Mouse (Mus musculus) erythroid progenitor cell, adult 5-6 weeks (primary cell): ENCODE measurements around the gene Ttll1. TPM values are rescaled to one million over a fixed set of nuclear protein-coding genes. Genes with fewer than 3 reads are reported as not detected.
A peak's percentile ranks its signal among the peaks of the same experiment; 100 is the strongest.

Experiments used
- ATAC-seq: replicated peaks from 2 replicates; pipeline ENCODE4 v1.8.0; 2016; ENCODE audit warnings: moderate number of reproducible peaks, mild to moderate bottlenecking, moderate TSS enrichment, inconsistent platforms; ENCODE audit not compliant: poor library complexity, low FRiP score, severe bottlenecking
- total RNA-seq, 2 experiments: library from RNA; stranded (forward) in 1 of 2; stranded (reverse) in 1 of 2; fragments of 150-400 nt in 1 of 2; fragments of 186-747, 209-891 nt in 1 of 2; gene quantifications; 2 replicates each; pipeline versions ENCODE4 v1.2.3 to v1.2.4; 2015 to 2017; ENCODE audit warnings: low replicate concordance in 2 of 2

The Ttll1 gene
- total RNA-seq (2015; ENCODE audit: low replicate concordance) (4.3 and 7.1 TPM in 2 replicates), total RNA-seq (2017; ENCODE audit: low replicate concordance) (0.45 and 2.8 TPM in 2 replicates)

DNA sequence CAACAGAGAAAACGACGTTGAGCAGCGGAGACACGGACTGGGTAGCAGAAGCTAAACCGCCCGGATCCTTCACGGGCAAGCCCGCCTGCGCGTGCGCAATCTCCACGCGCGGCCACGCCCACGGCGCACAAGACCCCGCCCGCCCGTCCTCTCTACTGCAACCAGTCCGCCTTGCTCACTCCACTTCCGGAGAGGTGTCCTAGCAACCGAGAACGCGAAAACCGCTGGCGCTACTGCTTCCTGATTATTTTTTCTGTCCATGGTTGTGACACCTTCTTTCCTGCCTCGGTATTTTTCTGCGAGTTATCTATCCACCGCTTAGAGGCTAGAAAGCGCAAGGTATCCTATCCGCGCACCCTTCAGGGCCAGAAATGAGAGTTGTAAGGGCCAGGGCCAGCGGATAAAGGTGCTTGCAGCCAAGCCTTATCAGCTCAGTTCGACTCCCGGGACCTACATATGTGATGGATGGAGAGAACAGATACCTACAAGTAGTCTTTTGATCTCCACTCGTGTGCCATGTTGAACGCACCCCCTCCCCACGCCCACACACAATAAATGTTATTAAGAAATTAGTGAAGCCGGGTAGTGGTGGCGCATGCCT, at the start of gene Ttll1:
Gene Ttll1 (minus strand): TSS at position 89 of the 601 bp plus-strand sequence.
- ATAC-seq = peak; percentile 99

DNA sequence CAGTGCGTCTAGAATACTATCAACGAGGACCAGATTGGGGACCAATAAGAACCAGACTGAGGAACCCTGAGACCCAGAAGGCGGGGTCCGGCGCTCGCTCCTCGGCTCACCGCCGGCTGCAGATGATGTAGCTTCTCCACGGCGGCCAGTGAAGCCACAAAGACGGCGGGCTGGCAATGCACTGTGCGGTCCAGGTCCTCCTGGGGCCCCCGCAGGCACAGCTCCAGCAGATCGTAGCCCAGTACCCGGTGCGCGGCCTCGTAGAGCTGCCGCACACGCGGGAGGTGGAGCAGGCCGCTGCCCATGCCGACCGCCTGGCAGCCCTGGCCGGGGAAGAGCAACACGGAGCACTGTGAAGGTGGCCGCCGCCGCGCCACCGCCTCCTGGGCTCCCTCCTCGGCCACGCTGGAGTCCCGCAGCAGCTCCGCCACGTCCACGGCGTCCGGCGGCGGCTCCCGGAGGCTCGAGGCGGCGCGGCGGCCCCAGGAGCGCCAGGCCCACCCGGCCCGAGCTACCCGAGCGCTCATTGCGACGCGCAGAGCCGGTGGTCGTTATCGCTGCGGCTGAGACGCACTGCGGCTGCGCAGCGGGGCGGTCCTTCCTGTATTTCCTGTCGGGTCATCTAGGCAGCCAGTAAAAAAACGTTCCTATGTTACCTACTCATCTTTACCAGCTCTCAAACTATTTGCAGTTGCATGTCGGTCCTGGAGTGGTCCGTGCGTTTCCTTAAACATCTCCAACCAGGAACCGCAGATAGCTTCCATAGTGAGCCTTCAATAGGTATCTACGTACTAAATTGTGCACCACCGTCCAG, 44.7 kb upstream of the Ttll1 start:
- peak; percentile 95 for ATAC-seq

DNA sequence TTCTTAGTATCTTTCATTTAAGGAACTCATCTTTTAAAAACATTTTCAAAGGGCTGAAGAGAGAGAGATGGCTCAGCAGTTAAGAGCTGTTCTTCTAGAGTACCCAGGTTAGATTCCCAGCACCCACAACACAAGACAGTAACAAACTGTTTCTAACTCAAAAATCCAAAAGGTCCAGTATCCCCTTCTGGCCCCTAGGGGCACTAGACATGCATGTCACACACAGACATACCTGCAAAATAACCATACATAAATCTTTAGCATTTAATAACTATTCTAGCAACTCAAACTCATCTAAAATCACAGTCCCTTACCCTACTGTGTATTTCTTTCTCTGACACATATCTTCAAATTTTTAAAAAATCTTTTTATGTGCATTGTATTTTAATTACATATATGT, 43.1 kb upstream of the Ttll1 start:
- ATAC-seq = no peak

DNA sequence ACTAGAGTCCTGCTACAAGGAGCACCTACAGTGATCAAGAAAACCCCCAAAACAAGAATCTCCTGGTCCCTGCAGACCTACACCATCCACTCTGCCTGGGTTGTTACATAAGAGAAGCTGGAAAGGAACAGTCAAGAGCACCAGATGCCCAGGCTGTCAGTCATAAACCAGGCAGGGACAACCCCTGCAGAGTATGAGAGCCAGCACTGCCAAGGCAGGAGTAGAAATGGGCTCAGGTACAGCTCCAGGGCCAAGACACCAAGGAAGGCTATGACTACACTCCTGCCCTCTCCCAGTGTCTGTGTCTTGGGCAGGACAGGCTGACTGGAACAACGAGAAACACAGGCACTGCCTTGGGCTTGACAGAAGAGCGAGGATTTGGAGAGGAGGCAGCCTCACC, 39.4 kb upstream of the Ttll1 start:
- no peak for ATAC-seq

DNA sequence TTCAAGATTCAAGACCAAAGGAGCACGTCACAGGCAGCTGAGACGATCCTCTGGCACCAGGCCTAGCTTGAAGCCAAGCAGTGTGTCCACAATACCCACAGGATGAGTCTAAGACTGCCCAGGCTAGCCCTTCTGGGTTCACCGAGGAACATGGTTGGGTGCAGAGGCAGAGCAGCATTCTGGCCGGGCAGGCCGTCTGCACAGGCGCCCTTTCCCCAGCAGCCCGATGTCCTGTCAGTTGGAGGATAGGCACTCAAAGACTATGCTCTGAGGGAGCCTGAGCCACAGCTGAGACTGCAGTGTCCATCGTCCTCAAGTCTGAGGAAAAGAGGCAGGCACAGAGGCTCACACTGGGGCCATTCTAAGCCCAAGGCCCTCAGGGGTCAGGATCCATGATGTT, 36.5 kb upstream of the Ttll1 start:
- no peak for ATAC-seq

DNA sequence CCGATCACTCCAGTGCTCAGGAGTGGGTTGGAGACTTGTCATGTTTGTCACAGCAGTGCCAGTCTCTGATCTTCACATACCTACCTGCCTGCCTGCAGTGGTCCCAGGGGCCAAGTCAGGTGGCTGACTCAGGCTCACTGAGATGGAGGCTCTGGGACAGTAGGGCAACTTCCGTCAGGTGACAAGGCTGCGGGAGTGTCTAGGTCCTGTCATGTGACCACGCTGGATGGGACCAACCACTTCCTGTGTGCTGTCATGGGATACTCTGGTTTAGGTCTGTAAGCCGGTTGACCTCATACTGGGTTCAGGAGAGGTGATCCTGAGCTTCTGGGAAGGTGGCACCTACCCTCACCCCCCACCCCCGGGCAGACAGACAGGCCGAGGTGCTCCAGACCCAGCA, 35.3 kb upstream of the Ttll1 start:
- ATAC-seq = no peak

DNA sequence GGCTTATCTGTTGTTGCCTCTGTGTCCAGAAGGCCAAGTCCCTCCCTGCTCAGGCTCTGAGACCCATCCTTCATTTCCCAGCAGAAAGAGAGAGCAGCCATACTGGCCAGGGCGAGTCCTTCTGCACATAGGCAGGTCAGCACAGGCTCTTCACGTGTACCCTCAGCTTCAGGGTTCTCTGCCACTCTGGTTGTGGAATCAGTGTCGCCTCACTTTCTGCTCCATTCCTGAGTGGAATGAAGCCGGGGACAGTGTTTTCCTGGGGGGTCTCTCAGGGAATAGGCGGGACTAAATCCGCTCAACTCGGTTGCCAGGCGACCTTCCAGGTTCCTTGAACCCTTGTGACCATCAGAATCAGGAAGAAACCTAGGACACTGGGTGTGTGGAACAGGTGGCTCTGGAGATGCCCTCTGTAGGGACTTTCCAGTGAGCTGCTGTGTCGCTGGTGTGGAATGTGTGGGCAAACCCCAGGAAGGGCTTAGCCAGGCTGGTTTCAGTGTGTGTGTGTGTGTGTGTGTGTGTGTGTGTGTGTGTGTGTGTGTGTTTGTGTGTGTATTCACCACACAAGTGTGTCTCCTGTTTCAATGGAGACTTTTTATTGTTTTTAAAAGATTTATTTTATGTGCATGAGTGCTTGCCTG, 31.1 kb upstream of the Ttll1 start:
- ATAC-seq = no peak

DNA sequence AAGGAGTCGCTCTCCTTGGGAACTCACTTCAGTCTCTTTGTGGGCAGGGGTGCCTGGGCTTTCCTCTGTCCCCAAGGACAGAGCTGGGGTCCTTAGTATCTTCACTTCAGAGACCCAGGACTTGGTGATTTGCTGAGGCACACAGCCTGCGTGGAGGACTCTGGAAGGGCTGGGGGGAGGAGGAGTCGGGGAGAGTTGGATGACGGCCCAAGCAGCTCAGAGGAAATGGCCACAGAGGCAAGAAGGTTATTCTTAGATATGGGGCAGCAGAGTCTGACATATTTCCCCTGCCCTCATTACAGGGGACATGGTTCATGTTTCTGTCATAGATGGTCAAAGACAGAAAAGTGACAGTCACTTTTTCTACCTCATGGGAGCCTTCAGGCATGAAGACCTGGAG, 29.2 kb upstream of the Ttll1 start:
- ATAC-seq = no peak

DNA sequence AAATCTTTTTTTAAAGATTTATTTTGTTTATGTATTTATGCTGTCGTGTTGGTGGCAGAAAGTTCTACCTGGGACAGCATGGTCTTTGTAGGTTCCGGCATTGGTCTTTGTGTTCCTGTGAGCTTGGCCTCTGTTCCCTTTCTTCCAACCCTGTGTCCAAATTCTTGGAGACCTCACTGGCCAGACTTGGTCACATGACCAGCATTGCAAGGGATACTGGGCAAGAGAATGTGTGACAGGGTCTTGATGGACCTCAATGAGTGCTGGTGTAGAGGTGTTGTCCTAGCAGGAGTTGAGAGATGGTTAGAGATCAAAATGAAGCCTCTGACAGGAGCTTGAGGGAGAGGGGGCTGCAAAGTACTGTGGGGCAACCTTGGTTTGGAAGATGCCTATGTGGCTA, 28.2 kb upstream of the Ttll1 start:
- ATAC-seq = no peak

DNA sequence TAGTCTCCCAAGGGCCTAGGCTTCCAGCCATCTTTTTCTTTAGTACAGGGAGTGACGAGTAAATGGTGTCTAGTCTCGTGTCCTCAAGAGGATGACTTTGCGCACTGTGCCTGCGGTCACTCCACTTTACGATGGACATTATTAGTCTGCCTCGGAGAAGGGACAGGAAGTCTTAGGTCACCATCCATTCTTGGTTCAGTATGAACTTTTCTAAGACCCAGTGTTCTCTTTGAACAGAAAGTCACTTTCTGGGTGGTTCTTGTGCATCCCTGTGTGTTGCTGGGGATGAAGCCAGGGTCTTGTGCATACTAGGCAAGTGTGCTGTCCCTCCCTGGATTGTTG, 25.2 kb upstream of the Ttll1 start:
- ATAC-seq = no peak

DNA sequence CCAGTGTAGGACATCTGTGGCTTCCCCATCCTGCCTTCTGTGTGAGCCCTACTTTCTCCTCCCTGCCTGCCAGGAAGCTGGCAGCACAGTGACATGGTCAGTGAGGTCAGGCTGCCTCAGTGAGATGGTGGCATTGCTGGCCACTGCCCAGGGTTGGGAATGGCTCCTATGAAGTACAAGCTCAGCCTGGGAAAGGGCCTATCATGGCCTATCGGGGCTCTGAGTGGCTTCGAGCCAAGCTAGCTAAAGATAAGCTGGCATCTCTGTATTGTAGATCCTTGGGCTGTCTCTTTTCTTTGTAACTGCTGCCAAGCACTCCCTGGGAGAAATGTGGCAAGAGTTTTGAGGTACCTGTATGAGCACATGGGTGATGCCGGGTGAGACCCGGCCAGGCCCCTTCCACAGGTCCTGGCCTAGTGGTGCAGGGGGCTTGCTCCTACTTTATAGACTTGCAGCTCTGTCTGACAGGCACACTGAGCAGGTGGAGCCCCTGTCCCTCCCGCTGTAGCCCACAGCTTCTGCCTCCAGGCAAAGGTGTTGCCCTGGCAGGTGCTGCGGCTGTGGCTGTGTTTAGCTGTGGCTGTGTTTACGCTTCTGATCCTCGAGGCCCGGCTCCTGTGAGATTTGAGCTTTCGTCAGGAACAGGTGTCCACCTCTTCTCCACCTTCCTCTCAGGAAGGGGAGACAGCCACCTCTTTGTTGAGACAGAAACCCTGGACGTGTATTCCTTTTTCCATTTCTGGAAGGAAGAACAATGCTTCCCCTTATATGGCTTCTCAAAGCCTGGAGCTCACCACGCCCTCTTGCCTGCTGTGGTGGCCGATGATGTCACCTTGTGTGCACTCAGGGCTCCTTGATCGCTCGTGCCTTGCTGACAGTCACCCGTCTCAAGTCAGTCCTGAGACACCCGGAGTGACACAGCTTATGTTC, 24.5 kb upstream of the Ttll1 start:
- ATAC-seq = no peak

DNA sequence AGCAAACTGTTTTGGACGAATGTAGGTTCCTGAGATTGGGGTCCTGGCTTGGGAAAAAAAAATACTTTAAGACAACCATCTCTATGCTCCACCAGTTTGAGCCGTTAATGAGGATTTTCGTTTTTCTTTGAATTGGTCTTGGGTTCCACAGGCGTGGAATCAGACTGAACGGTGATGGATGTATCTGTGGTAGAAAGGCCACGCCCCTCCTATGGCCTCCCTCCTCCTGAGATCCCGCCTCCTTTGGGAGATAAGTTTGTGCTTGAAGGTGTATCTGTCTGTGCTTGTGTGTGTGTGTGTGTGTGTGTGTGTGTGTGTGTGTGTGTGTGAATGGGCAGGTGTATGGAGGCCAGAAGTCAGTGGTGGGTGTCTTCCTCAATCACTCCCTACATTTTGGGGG, 21.9 kb upstream of the Ttll1 start:
- ATAC-seq = no peak

DNA sequence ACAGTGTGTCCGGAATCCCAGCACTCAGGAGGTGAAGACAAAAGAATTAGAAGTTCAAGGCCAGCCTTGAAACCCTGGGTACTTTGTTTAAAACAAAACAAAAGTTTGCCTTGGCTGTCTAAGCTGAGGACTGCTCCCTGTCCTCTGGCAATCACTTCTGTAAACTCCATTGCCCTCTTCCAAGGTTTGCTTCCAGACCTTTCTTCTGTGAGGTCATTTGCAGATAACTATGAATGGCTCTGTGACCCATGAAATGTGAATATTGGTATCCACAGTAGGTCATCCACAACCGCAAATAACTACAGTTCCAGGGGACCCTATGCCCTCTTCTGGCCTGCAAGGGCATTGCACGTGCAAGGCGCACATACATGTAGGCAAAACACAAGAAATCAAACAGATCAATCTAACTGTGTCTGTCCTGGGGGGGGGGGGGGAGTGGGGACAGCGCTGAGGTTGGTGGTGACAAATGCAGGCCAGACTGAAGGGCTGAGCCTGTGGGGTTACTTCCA, 21.3 kb upstream of the Ttll1 start:
- no peak for ATAC-seq

DNA sequence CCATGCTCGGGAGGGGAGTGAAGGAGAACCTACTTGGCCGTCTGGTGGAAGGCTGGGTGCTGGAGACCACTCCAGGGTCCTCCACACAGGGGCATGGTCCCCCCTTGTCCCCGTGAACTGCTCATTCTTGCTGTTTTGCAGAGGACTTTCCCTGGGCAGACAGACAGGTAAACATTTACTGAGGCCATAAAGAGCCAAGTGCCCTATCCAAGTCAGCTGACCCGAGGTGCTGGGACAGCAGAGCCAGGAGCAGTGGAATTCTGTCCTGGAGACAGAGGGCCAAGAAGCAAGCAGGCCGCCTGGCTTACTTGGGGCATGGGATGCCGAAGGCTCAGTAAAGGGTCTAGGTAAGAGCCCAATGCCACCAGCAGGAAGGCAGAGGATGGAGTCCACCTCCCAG, 20.0 kb upstream of the Ttll1 start:
- ATAC-seq = no peak

DNA sequence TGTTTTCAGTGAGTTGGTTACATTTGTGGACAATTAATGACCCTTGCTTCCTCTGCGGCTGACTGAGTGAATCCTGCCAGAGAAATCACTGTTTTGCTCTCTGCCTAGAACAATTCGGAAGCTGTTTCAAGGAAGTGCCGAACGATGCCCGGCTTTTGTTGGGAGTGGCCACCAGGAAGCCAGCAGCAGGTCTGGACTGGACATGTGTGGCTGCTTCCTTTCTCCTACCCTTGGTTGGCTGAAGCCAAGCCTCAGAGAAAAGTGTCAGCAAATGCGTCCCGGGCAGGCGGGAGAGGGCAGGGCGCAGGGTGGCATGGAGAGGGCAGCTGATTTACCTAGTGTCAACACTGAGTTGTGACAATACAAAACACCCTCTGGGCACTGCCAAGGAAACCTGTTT, 19.5 kb upstream of the Ttll1 start:
- no peak for ATAC-seq

DNA sequence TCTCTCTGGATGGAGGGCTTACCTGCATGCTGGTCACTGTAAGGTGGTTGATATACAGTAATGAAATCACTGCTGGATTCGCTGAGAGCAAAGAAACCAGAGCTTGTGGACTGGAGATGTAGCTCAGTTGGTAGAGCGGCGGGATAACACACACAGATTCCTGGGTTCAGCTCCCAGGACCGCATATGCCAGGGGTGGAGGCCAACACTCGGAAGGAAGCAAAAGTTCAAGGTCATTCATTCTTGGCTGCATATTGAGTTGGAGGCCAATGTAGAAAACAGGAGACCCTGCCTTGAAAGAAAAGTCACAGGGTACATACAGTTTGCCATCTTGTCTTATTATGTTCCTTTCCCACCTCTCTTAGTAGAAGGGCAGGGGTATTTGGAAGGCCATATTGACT, 19.1 kb upstream of the Ttll1 start:
- no peak for ATAC-seq

DNA sequence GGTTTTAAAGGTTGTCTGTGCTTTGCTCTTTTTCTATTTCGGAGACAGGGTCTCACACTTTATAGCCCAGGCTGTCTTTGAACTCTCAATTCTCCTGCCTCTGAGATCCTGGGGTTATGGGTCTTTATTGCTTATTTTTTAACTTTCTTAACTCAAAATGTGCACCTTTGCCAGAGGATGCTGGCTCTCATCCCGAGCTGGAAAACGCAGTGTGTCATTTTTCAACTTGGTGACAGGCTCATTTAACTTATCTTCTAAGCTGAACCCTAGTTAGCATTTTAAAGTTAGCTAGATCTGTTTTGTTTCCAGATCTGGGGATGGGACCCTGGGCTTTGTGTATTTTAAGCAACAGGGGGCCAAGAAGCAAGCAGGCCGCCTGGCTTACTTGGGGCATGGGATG, 18.2 kb upstream of the Ttll1 start:
- no peak for ATAC-seq

DNA sequence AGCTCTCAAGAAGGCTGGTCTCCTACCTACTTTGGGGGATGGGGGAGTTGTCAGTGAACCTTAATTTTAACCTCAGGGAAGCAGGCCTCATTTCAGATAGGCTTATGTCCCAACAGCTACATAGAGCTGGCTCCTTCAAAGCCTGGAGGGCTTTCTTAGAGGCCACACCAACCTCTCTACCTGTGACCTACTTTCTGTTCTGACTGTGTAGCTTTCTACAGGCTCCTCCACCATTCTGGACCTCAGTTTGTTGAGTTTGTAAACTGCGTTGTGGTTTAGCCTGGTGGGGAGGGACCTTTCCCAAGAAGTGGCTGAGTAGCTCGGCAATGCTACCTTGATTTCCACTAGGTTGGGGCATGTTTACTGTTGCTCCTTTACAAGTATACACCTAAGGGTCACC, 17.1 kb upstream of the Ttll1 start:
- ATAC-seq = no peak

DNA sequence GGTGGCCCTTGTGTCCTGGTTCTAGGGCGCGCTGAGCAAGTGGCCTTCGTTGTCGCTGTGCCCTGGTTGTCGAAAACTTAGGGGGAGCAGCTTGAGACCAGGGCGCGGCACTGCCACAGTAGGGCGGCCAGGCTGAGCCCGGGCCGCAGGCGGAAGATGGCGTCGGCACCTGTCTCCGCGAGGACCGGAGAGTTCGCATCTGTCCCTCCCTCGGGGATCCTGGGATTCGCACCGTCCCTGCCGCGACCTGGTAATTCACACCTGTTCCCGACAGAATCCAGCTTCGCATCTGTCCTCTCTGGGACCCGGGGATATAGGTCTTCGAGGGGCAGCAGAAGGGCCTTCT, 16.4 kb upstream of the Ttll1 start:
- peak; percentile 61 for ATAC-seq

DNA sequence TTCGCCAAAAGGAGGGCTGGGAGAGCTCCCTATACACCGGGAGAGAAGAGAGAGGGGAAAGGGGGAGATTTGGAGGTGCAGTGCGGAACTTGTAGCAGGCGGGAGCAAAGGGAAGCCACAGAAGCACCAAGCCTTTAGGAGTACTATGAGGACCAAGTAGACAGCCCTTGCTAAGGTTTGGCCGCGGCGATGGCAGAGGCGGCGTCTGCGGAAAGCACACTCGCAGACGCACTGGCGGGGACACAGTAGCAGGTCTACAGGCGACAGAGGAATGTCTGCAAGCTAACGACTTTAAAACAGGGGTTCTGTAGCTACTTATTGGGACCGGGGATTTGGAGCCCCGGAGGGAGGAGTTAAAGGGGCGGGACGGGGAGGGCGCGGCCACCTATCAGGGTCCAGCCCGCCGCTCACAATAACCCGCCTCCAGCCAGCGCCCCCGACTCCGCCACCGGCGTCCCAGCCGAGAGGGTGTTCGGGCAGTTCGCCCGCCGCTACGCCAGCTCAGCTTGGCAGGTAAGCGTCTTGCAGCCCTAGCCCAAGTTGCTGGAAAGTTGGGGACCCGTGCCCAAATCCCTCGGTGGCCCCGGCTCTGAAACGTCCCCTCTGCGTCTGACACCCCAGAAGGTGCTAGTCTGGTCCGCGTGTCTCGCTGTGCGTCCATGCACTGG, 15.9 kb upstream of the Ttll1 start, which contains the start of gene Bik:
Gene Bik (plus strand): TSS at position 439 of the 668 bp plus-strand sequence.
- ATAC-seq = peak; percentile 73
